Mouse (Mus musculus): ENCODE measurements around the gene Rpusd4. TPM values are rescaled to one million over a fixed set of nuclear protein-coding genes. Genes with fewer than 3 reads are reported as not detected.
A peak's percentile ranks its signal among the peaks of the same experiment; 100 is the strongest.

Gene Rpusd4
- polyA plus RNA-seq, 1 experiment from 2014 or later: 24.4 TPM

GRCm38 (mm10) chr9:35262418-35262817 lies 5.2 kb upstream of the Rpusd4 start:
- Histone ChIP-seq H3K4me1 (replicated peaks) (peaks cover 11% of the 10 kb centered on the region), H3K4me2 (no peak overlapping the region), H3K4me3 (no peak overlapping the region), H3K27ac (ENCODE audit: poor library complexity, severe bottlenecking) (no peak overlapping the region), H3K27me3 (replicated peaks) (no peaks in the 10 kb centered on the region), H3K36me3 (no peaks in the 10 kb centered on the region; the same call in 1 of the 2 replicates), H3K9ac (no peak overlapping the region), H3K9me3 (replicated peaks) (no peaks in the 10 kb centered on the region)
- ATAC-seq (ENCODE audit: insufficient number of reproducible peaks, low FRiP score): no peak
- WGBS: 62% methylated on average over 4 of the region's 4 CpGs

GRCm38 (mm10) chr9:35263431-35263830 lies 4.2 kb upstream of the Rpusd4 start:
- Histone ChIP-seq H3K9me3 (replicated peaks) (no peaks in the 10 kb centered on the region), H3K9ac (no peak overlapping the region), H3K4me2 (no peak overlapping the region), H3K4me3 (no peak overlapping the region), H3K4me1 (replicated peaks) (peaks cover 11% of the 10 kb centered on the region), H3K27ac (ENCODE audit: poor library complexity, severe bottlenecking) (no peak overlapping the region), H3K27me3 (replicated peaks) (no peaks in the 10 kb centered on the region), H3K36me3 (no peaks in the 10 kb centered on the region; the same call in 1 of the 2 replicates)
- ATAC-seq (ENCODE audit: insufficient number of reproducible peaks, low FRiP score): no peak
- WGBS: 60% methylated on average over 2 of the region's 2 CpGs

GRCm38 (mm10) chr9:35264509-35264908 lies 3.2 kb upstream of the Rpusd4 start:
- Histone ChIP-seq H3K4me1 (replicated peaks) (peaks cover 15% of the 10 kb centered on the region), H3K27ac (ENCODE audit: poor library complexity, severe bottlenecking) (no peak overlapping the region), H3K36me3 (no peaks in the 10 kb centered on the region; the same call in 1 of the 2 replicates), H3K4me2 (no peak overlapping the region), H3K9me3 (replicated peaks) (no peaks in the 10 kb centered on the region), H3K27me3 (replicated peaks) (no peaks in the 10 kb centered on the region), H3K9ac (no peak overlapping the region), H3K4me3 (no peak overlapping the region)
- ATAC-seq (ENCODE audit: insufficient number of reproducible peaks, low FRiP score): no peak
- WGBS: 64% methylated on average over 3 of the region's 3 CpGs

- Histone ChIP-seq H3K4me3 (peak overlapping the region; percentile 78), H3K4me1 (replicated peaks) (peaks cover 15% of the 10 kb centered on the region), H3K27me3 (replicated peaks) (no peaks in the 10 kb centered on the region), H3K27ac (ENCODE audit: poor library complexity, severe bottlenecking) (no peak overlapping the region), H3K36me3 (peaks cover 22% of the 10 kb centered on the region), H3K4me2 (peak overlapping the region; percentile 91), H3K9ac (peak overlapping the region; percentile 75), H3K9me3 (replicated peaks) (no peaks in the 10 kb centered on the region)
- ATAC-seq (ENCODE audit: insufficient number of reproducible peaks, low FRiP score): peak; percentile 40; the same call in 1 of the 2 replicates
- WGBS: 3% methylated on average over 21 of the region's 21 CpGs
Observed at GRCm38 (mm10) chr9:35267976-35268715, 481 bp downstream of the Rpusd4 start.

GRCm38 (mm10) chr9:35277855-35278365 lies 10.2 kb downstream of the Rpusd4 start:
- H3K9me3 ChIP-seq (replicated peaks): no peaks in the 10 kb centered on the region
- WGBS: 83% methylated on average over 3 of the region's 3 CpGs
- no peaks in the 10 kb centered on the region for H3K27me3 ChIP-seq (replicated peaks)
- H3K4me3 ChIP-seq: no peak overlapping the region
- no peaks in the 10 kb centered on the region for H3K4me1 ChIP-seq (replicated peaks)
- no peak overlapping the region for H3K4me2 ChIP-seq
- H3K36me3 ChIP-seq: peaks cover 49% of the 10 kb centered on the region
- H3K27ac ChIP-seq (ENCODE audit: poor library complexity, severe bottlenecking): no peak overlapping the region
- H3K9ac ChIP-seq: no peak overlapping the region
- no peak for ATAC-seq (ENCODE audit: insufficient number of reproducible peaks, low FRiP score)

GRCm38 (mm10) chr9:35278451-35278850 lies 10.8 kb downstream of the Rpusd4 start:
- 78% methylated on average over 4 of the region's 4 CpGs for WGBS
- H3K4me3 ChIP-seq: no peak overlapping the region
- H3K36me3 ChIP-seq: peaks cover 45% of the 10 kb centered on the region

GRCm38 (mm10) chr9:35282006-35282850 lies 14.6 kb downstream of the Rpusd4 start:
- 25% methylated on average over 5 of the region's 5 CpGs for WGBS
- no peaks in the 10 kb centered on the region for H3K9me3 ChIP-seq (replicated peaks)
- peaks cover 13% of the 10 kb centered on the region for H3K36me3 ChIP-seq
- peaks cover 7% of the 10 kb centered on the region for H3K4me1 ChIP-seq (replicated peaks)
- ATAC-seq (ENCODE audit: insufficient number of reproducible peaks, low FRiP score): no peak; the same call in 1 of the 2 replicates
- H3K9ac ChIP-seq: no peak overlapping the region
- no peak overlapping the region for H3K4me3 ChIP-seq
- H3K27me3 ChIP-seq (replicated peaks): no peaks in the 10 kb centered on the region
- no peak overlapping the region for H3K27ac ChIP-seq (ENCODE audit: poor library complexity, severe bottlenecking)
- H3K4me2 ChIP-seq: no peak overlapping the region

More at GRCm38 (mm10) chr9:35278451-35278850, 10.8 kb downstream of the Rpusd4 start:
- Histone ChIP-seq H3K4me2 (no peak overlapping the region), H3K27me3 (replicated peaks) (no peaks in the 10 kb centered on the region), H3K4me1 (replicated peaks) (peaks cover 3% of the 10 kb centered on the region), H3K9ac (no peak overlapping the region), H3K27ac (ENCODE audit: poor library complexity, severe bottlenecking) (no peak overlapping the region), H3K9me3 (replicated peaks) (no peaks in the 10 kb centered on the region)
- no peak for ATAC-seq (ENCODE audit: insufficient number of reproducible peaks, low FRiP score)

GRCm38 (mm10) chr9:35282851-35283200 lies 15.2 kb downstream of the Rpusd4 start:
- Histone ChIP-seq H3K9me3 (replicated peaks) (no peaks in the 10 kb centered on the region), H3K36me3 (peaks cover 7% of the 10 kb centered on the region), H3K9ac (no peak overlapping the region), H3K27me3 (replicated peaks) (0 out of 2 replicates have a peak, but pooled peaks cover 2% of the 10 kb centered on the region), H3K4me2 (no peak overlapping the region), H3K4me1 (replicated peaks) (peaks cover 11% of the 10 kb centered on the region), H3K4me3 (no peak overlapping the region), H3K27ac (ENCODE audit: poor library complexity, severe bottlenecking) (no peak overlapping the region)
- WGBS: 56% methylated on average over 5 of the region's 5 CpGs
- no peak for ATAC-seq (ENCODE audit: insufficient number of reproducible peaks, low FRiP score)

- no peak overlapping the region for H3K4me3 ChIP-seq
- peaks cover 2% of the 10 kb centered on the region; the same call in 1 of the 2 replicates for H3K36me3 ChIP-seq
- H3K9me3 ChIP-seq (replicated peaks): no peaks in the 10 kb centered on the region
- no peak overlapping the region for H3K27ac ChIP-seq (ENCODE audit: poor library complexity, severe bottlenecking)
- 0 out of 2 replicates have a peak, but pooled peaks cover 5% of the 10 kb centered on the region for H3K27me3 ChIP-seq (replicated peaks)
- peaks cover 13% of the 10 kb centered on the region for H3K4me1 ChIP-seq (replicated peaks)
- ATAC-seq (ENCODE audit: insufficient number of reproducible peaks, low FRiP score): peak; percentile 22; the same call in 1 of the 2 replicates
- 68% methylated on average over 13 of the region's 13 CpGs for WGBS
- H3K4me2 ChIP-seq: no peak overlapping the region
- no peak overlapping the region for H3K9ac ChIP-seq
Observed at GRCm38 (mm10) chr9:35283415-35284069, 15.9 kb downstream of the Rpusd4 start.

GRCm38 (mm10) chr9:35284351-35284750 lies 16.7 kb downstream of the Rpusd4 start:
- Histone ChIP-seq H3K36me3 (no peaks in the 10 kb centered on the region; the same call in 1 of the 2 replicates), H3K4me1 (replicated peaks) (peaks cover 13% of the 10 kb centered on the region), H3K9me3 (replicated peaks) (no peaks in the 10 kb centered on the region), H3K27ac (ENCODE audit: poor library complexity, severe bottlenecking) (no peak overlapping the region), H3K4me3 (no peak overlapping the region), H3K4me2 (no peak overlapping the region), H3K27me3 (replicated peaks) (0 out of 2 replicates have a peak, but pooled peaks cover 5% of the 10 kb centered on the region), H3K9ac (no peak overlapping the region)
- 68% methylated on average over 4 of the region's 4 CpGs for WGBS
- ATAC-seq (ENCODE audit: insufficient number of reproducible peaks, low FRiP score): no peak

Data from heart, embryonic 12.5 days (tissue).